Mouse (Mus musculus): ENCODE data around the gene Slc4a2. TPM values are rescaled to one million over a fixed set of nuclear protein-coding genes. Genes with fewer than 3 reads are reported as not detected.

Gene Slc4a2
- polyA plus RNA-seq, 1 experiment from 2014 or later: 28.9 TPM

DNA sequence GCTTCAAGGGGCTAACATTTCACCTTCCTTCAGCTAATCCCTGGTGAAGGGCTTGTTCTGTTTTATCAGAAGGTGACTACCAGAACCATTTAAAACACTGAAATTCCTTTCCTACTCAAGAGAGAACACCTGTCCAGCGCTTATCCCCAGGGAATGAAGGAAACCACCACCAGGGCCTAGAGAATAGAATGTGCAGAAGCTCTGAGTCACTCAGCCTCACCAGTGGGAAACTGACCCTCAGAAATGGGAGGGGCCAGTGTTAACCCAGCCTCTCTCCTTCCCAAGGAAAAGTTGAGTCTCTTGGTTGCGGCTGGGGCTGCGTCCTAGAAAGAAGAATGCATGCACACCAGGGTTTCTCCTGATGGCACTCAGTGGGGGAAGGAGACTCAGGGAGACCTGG, 31.4 kb downstream of the Slc4a2 start:
- H3K4me1 ChIP-seq (ENCODE audit: insufficient read depth, low read depth, low read length): peaks cover 15% of the 10 kb centered on the region
- no peak overlapping the region for H3K9ac ChIP-seq (replicated peaks; ENCODE audit: low read depth)
- H3K4me3 ChIP-seq (ENCODE audit: low read depth, low read length): no peak overlapping the region
- H3K27ac ChIP-seq (ENCODE audit: low read length): peak overlapping the region; percentile 59
- ATAC-seq: no peak
- peak; percentile 45 for DNase-seq (ENCODE audit: low spot score)
- no peak overlapping the region for H3K4me2 ChIP-seq (replicated peaks; ENCODE audit: low read depth, low read length)
- TF ChIP-seq EP300 (IDR thresholded peaks at IDR 0.05) (no peak), CTCF (IDR thresholded peaks at IDR 0.05) (no peak)
- H3K9me3 ChIP-seq (ENCODE audit: low read length): no peaks in the 10 kb centered on the region
- H3K36me3 ChIP-seq (ENCODE audit: insufficient read depth, low read length): no peaks in the 10 kb centered on the region
- H3K27me3 ChIP-seq (replicated peaks; ENCODE audit: insufficient read depth, low read length): no peaks in the 10 kb centered on the region
- 47% methylated on average over 3 of the region's 3 CpGs for WGBS

DNA sequence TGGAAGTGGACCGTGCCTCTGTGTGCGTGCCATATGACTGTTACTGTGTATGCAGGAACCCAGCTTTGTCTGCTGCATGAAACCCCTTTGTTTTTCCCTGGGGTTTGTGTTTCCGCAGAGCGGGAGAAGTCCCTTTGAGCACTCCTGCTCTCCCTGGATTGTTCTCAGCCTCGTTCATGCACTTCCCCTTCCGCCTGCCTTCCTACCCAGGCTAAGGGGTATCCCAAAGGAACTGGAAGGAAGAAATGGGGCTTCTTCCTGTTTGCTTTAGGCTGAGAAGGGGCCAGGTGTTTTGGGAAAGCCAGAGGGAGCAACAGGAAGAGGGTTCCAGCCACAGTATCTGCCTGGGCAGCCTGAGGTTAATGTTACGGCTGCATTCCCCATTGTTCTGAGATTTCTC, 32.0 kb downstream of the Slc4a2 start:
- TF ChIP-seq CTCF (IDR thresholded peaks at IDR 0.05) (no peak), EP300 (IDR thresholded peaks at IDR 0.05) (0 out of 2 replicates have a peak, but pooled peaks have one; percentile 8)
- no peak overlapping the region for H3K4me3 ChIP-seq (ENCODE audit: low read depth, low read length)
- H3K4me2 ChIP-seq (replicated peaks; ENCODE audit: low read depth, low read length): no peak overlapping the region
- H3K36me3 ChIP-seq (ENCODE audit: insufficient read depth, low read length): no peaks in the 10 kb centered on the region
- H3K4me1 ChIP-seq (ENCODE audit: insufficient read depth, low read depth, low read length): peaks cover 15% of the 10 kb centered on the region
- no peaks in the 10 kb centered on the region for H3K27me3 ChIP-seq (replicated peaks; ENCODE audit: insufficient read depth, low read length)
- H3K27ac ChIP-seq (ENCODE audit: low read length): peak overlapping the region; percentile 59
- no peak for ATAC-seq
- WGBS: 55% methylated on average over 7 of the region's 7 CpGs
- no peak for DNase-seq (ENCODE audit: low spot score)
- H3K9ac ChIP-seq (replicated peaks; ENCODE audit: low read depth): no peak overlapping the region
- H3K9me3 ChIP-seq (ENCODE audit: low read length): no peaks in the 10 kb centered on the region

DNA sequence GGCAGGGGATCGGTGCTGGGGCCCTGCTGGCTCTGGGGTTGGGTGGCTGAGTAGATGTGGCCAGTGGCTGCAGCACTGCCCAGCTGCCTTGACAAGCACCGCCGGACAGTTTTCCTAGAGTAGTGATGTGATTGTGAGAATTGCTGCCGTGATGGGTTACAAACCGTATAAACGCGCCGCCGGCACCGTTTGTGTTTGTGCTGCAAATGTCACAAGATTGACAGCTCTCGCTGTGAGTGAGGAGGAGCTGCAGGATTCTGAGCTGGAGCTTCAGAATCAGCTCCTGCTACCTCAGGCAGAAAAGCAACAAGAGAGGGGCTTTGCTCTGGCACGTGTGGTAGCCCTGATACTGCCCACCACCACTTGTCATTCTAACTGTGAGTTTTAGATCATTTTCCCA, 43.1 kb downstream of the Slc4a2 start:
- H3K4me2 ChIP-seq (replicated peaks; ENCODE audit: low read depth, low read length): no peak overlapping the region
- no peaks in the 10 kb centered on the region for H3K9me3 ChIP-seq (ENCODE audit: low read length)
- 52% methylated on average over 12 of the region's 12 CpGs for WGBS
- no peak overlapping the region for H3K27ac ChIP-seq (ENCODE audit: low read length)
- ATAC-seq (no peak), DNase-seq (ENCODE audit: low spot score) (no peak)
- no peak overlapping the region for H3K9ac ChIP-seq (replicated peaks; ENCODE audit: low read depth)
- no peaks in the 10 kb centered on the region for H3K27me3 ChIP-seq (replicated peaks; ENCODE audit: insufficient read depth, low read length)
- TF ChIP-seq CTCF (IDR thresholded peaks at IDR 0.05) (no peak), EP300 (IDR thresholded peaks at IDR 0.05) (no peak)
- H3K4me3 ChIP-seq (ENCODE audit: low read depth, low read length): no peak overlapping the region
- H3K4me1 ChIP-seq (ENCODE audit: insufficient read depth, low read depth, low read length): no peaks in the 10 kb centered on the region
- H3K36me3 ChIP-seq (ENCODE audit: insufficient read depth, low read length): no peaks in the 10 kb centered on the region

DNA sequence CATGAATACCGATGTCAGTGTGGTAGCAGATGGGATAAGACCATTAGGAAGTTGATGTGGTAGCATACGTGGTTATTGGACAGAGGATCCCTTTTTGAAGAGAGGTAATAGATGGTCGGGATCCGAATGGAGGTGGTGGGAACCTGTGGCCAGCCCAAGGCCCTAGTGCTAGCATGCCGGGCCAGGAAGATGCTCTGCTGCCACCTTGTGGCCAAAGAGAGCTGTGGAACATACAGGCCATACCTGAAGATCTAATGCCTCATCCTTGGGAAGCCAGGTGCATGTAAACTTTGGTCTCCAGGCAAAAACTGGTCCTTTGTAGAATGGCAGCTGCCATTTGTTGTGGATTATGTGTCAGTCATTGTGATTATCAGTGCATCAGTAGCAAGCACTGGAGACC, 47.0 kb downstream of the Slc4a2 start:
- DNase-seq (ENCODE audit: low spot score): peak; percentile 83
- H3K9ac ChIP-seq (replicated peaks; ENCODE audit: low read depth): no peak overlapping the region
- H3K9me3 ChIP-seq (ENCODE audit: low read length): no peaks in the 10 kb centered on the region
- no peaks in the 10 kb centered on the region for H3K27me3 ChIP-seq (replicated peaks; ENCODE audit: insufficient read depth, low read length)
- no peak overlapping the region for H3K27ac ChIP-seq (ENCODE audit: low read length)
- no peaks in the 10 kb centered on the region for H3K36me3 ChIP-seq (ENCODE audit: insufficient read depth, low read length)
- H3K4me2 ChIP-seq (replicated peaks; ENCODE audit: low read depth, low read length): no peak overlapping the region
- H3K4me1 ChIP-seq (ENCODE audit: insufficient read depth, low read depth, low read length): peaks cover 5% of the 10 kb centered on the region; the same call in 1 of the 2 replicates
- TF ChIP-seq EP300 (IDR thresholded peaks at IDR 0.05) (no peak), CTCF (IDR thresholded peaks at IDR 0.05) (peak; percentile 97)
- WGBS: 8% methylated on average over 5 of the region's 5 CpGs
- no peak overlapping the region for H3K4me3 ChIP-seq (ENCODE audit: low read depth, low read length)
- ATAC-seq: 0 out of 2 replicates have a peak, but pooled peaks have one; percentile 20

DNA sequence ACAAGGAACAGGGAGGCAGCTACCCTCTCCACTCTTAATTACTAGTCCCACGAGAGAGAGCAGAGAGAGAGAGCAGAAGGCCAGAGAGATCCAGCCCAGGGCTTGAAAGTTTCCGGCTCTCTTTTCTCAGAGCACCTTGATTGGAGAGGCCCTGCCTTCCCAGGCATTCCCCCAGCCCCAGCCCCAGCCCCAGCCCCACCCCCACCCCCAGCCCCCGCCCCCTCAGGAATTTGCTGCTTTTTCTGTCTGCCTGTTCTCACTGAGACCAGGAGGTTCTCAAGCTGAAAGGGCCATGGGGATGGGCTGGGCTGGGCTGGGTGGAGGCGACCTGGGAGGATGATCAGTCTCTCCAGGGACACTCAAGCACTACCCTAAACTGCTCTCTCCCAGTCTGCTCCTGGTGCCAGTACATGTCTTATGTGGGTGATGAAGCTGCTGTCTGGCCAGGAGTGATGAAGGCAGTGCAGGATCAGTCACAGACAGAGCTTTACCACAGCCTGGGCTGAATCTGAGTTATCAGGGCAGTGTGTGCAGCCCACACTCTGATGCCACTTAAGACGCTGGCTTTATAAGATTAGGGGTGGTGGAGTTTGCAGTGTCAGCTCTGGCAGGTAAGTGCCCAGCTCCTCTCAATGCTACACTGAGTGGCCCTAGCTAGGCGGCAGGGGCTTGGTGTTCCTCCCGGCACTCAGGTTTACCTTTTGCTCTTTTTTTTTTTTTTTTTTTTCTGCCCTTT, 49.4 kb downstream of the Slc4a2 start:
- ATAC-seq (peak; percentile 31), DNase-seq (ENCODE audit: low spot score) (peak; percentile 76)
- 55% methylated on average over 6 of the region's 7 CpGs for WGBS
- peaks cover 5% of the 10 kb centered on the region; the same call in 1 of the 2 replicates for H3K4me1 ChIP-seq (ENCODE audit: insufficient read depth, low read depth, low read length)
- peak overlapping the region; percentile 90 for H3K27ac ChIP-seq (ENCODE audit: low read length)
- H3K4me2 ChIP-seq (replicated peaks; ENCODE audit: low read depth, low read length): peak overlapping the region; percentile 72
- H3K36me3 ChIP-seq (ENCODE audit: insufficient read depth, low read length): peaks cover 10% of the 10 kb centered on the region; the same call in 1 of the 2 replicates
- H3K9ac ChIP-seq (replicated peaks; ENCODE audit: low read depth): no peak overlapping the region
- no peak for TF ChIP-seq CTCF (IDR thresholded peaks at IDR 0.05)
- TF ChIP-seq EP300 (IDR thresholded peaks at IDR 0.05): no peak
- no peak overlapping the region for H3K4me3 ChIP-seq (ENCODE audit: low read depth, low read length)
- no peaks in the 10 kb centered on the region for H3K9me3 ChIP-seq (ENCODE audit: low read length)
- no peaks in the 10 kb centered on the region for H3K27me3 ChIP-seq (replicated peaks; ENCODE audit: insufficient read depth, low read length)

DNA sequence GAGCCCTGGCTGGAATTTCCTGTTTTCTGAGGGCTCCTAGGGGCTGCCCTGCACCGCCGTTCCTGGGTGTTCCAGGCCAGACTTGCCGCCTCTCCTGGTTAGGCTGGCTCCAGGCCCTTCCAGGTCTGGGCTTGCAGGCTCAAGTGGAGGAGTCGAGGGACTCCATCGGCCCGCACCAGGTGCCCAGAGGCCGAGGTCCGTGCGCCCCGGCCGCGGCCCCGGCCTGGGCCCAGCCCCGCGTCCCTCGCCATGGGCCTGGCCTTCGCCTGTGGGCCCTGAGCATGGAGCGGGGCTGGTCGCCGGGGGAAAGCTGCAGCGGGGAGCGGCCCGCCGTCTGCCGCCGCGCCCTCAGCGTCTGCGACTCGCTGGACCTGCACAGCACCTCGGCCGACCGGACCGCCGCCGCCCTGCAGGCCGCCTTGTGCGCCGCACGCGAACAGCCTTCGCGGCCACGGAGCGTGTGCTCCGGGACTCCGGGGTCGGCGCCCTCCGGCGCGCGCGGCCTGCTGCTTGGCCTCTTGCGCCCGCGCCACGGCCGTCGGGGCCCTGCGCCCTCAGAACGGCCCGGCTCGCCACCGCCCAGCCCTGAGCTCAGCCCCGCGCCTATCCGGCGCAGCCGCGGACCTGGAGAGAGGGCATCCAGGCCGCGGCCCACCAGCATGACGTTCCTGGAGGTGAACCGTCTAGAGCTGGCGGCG, 50.5 kb downstream of the Slc4a2 start:
- DNase-seq (ENCODE audit: low spot score) (peak; percentile 91), ATAC-seq (peak; percentile 75)
- peak overlapping the region; percentile 72 for H3K4me2 ChIP-seq (replicated peaks; ENCODE audit: low read depth, low read length)
- peak overlapping the region; percentile 90 for H3K27ac ChIP-seq (ENCODE audit: low read length)
- no peaks in the 10 kb centered on the region for H3K9me3 ChIP-seq (ENCODE audit: low read length)
- no peaks in the 10 kb centered on the region for H3K27me3 ChIP-seq (replicated peaks; ENCODE audit: insufficient read depth, low read length)
- peak; percentile 3; the same call in 1 of the 2 replicates for TF ChIP-seq CTCF (IDR thresholded peaks at IDR 0.05)
- no peak for TF ChIP-seq EP300 (IDR thresholded peaks at IDR 0.05)
- peaks cover 21% of the 10 kb centered on the region; the same call in 1 of the 2 replicates for H3K36me3 ChIP-seq (ENCODE audit: insufficient read depth, low read length)
- 9% methylated on average over 55 of the region's 77 CpGs for WGBS
- peaks cover 5% of the 10 kb centered on the region; the same call in 1 of the 2 replicates for H3K4me1 ChIP-seq (ENCODE audit: insufficient read depth, low read depth, low read length)
- H3K9ac ChIP-seq (replicated peaks; ENCODE audit: low read depth): peak overlapping the region; percentile 58
- peak overlapping the region; percentile 53 for H3K4me3 ChIP-seq (ENCODE audit: low read depth, low read length)
